Mouse (Mus musculus) liver, embryonic 14.5 days (tissue): ENCODE data around the gene Gga1. TPM values are rescaled to one million over a fixed set of nuclear protein-coding genes. Genes with fewer than 3 reads are reported as not detected.

Source experiments
- ATAC-seq: fragments of 200-750 bp; cut with Nextera tagmentation; 2 replicates; pipeline ENCODE4 v1.8.0; 2017; ENCODE audit warnings: moderate number of reproducible peaks, mild to moderate bottlenecking, moderate library complexity; ENCODE audit not compliant: insufficient read depth
- DNase-seq, 3 experiments: peaks; one replicate each; pipeline ENCODE4 v3.0.0-alpha.2; 2012 to 2013; ENCODE audit warnings: low read depth in 3 of 3, low spot score in 3 of 3
- H3K27ac ChIP-seq: fragments of 300-500 bp; sonication (generic); 2 replicates; pipeline ENCODE4 v1.5.1; 2014; ENCODE audit warnings: moderate library complexity, mild to moderate bottlenecking, control low read depth, inconsistent platforms
- H3K27me3 ChIP-seq: fragments of 300-500 bp; sonication (generic); 2 replicates; pipeline ENCODE4 v1.6.1; 2014; ENCODE audit warnings: mild to moderate bottlenecking, low read length, moderate library complexity; ENCODE audit not compliant: control insufficient read depth, insufficient read depth
- H3K36me3 ChIP-seq: fragments of 300-500 bp; sonication (generic); replicated peaks from 2 replicates; pipeline ENCODE4 v1.6.1; 2014; ENCODE audit warnings: low read depth; ENCODE audit not compliant: control insufficient read depth, insufficient read depth
- H3K4me1 ChIP-seq, 2 experiments: fragments of 200-500 bp in 1 of 2; fragments of 300-500 bp in 1 of 2; sonication (generic) in 1 of 2; replicated peaks; 2 replicates each; pipeline ENCODE4 v1.6.1; 2012 to 2014; ENCODE audit warnings: antibody characterized with exemption in 1 of 2, inconsistent platforms in 1 of 2, low read length in 1 of 2; ENCODE audit not compliant: control insufficient read depth in 2 of 2, insufficient read depth in 2 of 2
- H3K4me2 ChIP-seq: fragments of 300-500 bp; sonication (generic); 2 replicates; pipeline ENCODE4 v1.6.1; 2014; ENCODE audit warnings: low read depth, mild to moderate bottlenecking, control low read depth, moderate library complexity
- H3K4me3 ChIP-seq, 2 experiments: fragments of 200-500 bp in 1 of 2; fragments of 300-500 bp in 1 of 2; sonication (generic) in 1 of 2; 2 replicates each; pipeline ENCODE4 v1.5.1; 2012 to 2014; ENCODE audit warnings: low read depth in 2 of 2, low read length in 2 of 2, mild to moderate bottlenecking in 2 of 2, control low read depth in 1 of 2, inconsistent platforms in 1 of 2, moderate library complexity in 1 of 2; ENCODE audit not compliant: insufficient read depth in 1 of 2
- H3K9ac ChIP-seq: fragments of 300-500 bp; sonication (generic); replicated peaks from 2 replicates; pipeline ENCODE4 v1.6.1; 2014; ENCODE audit warnings: mild to moderate bottlenecking, control low read depth, moderate library complexity
- H3K9me3 ChIP-seq: fragments of 300-500 bp; sonication (generic); 2 replicates; pipeline ENCODE4 v1.6.1; 2016; ENCODE audit warnings: low read length, mixed read lengths; ENCODE audit not compliant: control insufficient read depth
- CTCF ChIP-seq: IDR thresholded peaks from 2 replicates; pipeline ENCODE4 v1.5.1; 2016; ENCODE audit warnings: antibody characterized with exemption, low read depth, control low read depth
- EP300 ChIP-seq: IDR thresholded peaks from 2 replicates; pipeline ENCODE4 v1.6.1; 2016; ENCODE audit warnings: antibody characterized with exemption, low read depth
- WGBS: fragments of 180-500 bp; shearing (Covaris S2); extraction: QIAGEN DNeasy Blood & Tissue Kit; methylation state at CpG from one replicate; pipeline ENCODE4 v1.1.7; 2014; ENCODE audit not compliant: insufficient replicate concordance; 5-methylcytosine and 5-hydroxymethylcytosine counted together
- polyA plus RNA-seq, 2 experiments: library from polyadenylated mRNA; depleted of rRNA in 1 of 2; stranded (reverse) in 1 of 2; unstranded in 1 of 2; fragments of >200 nt; fragmentation: Nextera tagmentation in 1 of 2; extraction: Ambion mirVana in 1 of 2; gene quantifications; 2 replicates each; pipeline versions ENCODE4 v1.2.1 to v1.2.3; 2012 to 2014

The Gga1 gene
- polyA plus RNA-seq, 2 experiments, result 13.6 to 16.6 TPM

GRCm38 (mm10) chr15:78899740-78900584 is 23.0 kb downstream of the Gga1 start, which contains the start of gene Sh3bp1:
TSS of gene Sh3bp1 (plus strand) at chr15:78899768.
- Histone ChIP-seq H3K36me3 (peaks cover 6% of the 10 kb centered on the region), H3K4me3 (peak within 1 kb of the TSS; percentile 80 to 81), H3K27me3 (no peaks in the 10 kb centered on the region), H3K4me1 (peaks cover 42 to 54% of the 10 kb centered on the region in 2 experiments), H3K4me2 (peak within 1 kb of the TSS; percentile 94), H3K9ac (peak within 1 kb of the TSS; percentile 77), H3K27ac (peak within 1 kb of the TSS; percentile 73), H3K9me3 (no peaks in the 10 kb centered on the region)
- ATAC-seq, result peak; percentile 62
- WGBS, result under 1% methylated on average over 47 of the region's 47 CpGs
- no peak for TF ChIP-seq CTCF
- TF ChIP-seq EP300, result no peak
- no peak for DNase-seq

DNA sequence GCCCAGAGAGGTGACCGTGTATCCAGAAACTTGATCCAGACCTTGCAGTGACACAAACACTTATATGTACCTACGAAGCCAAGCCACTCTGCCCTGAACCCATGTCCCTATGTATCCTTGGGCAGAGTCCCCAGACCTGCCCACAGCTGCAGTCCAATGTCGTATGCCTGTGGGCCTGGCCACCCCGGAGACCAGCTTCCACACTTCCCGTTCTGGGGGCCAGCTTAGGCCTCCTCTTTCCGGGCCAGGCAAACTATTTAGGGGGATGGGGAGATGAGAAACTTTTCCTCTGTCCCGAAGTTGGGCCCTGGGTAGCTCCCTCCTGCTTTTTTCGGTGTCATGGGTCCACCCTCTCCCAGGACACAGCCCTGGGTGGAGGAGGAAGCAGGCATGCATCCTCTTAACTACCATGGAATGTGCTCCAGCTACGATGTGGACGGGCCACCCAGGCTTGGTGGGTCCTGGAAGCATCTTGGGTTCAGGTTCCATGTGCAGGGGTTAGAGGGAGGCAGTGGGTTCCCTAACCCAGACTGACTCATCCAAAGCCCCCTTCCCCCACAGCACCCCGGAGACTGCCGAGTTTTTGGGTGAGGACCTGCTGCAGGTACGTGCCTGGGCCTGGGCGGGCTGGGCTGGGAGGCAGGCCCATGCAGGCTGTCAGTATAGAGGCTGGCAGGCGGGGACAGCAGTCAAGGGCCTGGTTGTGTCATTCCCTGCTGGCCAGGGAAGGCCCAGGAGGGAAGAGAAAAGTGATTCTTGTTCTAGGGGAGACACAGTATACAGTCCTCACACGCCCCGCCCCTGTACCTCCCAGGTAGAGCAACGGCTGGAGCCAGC is 23.8 kb downstream of the Gga1 start:
- TF ChIP-seq CTCF, result no peak
- no peak for TF ChIP-seq EP300
- 18% methylated on average over 18 of the region's 18 CpGs for WGBS
- ATAC-seq (no peak), DNase-seq (no peak)
- Histone ChIP-seq H3K27ac (no peak overlapping the region), H3K9ac (peak overlapping the region; percentile 77), H3K36me3 (peaks cover 6% of the 10 kb centered on the region), H3K4me1 (peaks cover 33 to 45% of the 10 kb centered on the region in 2 experiments), H3K9me3 (no peaks in the 10 kb centered on the region), H3K4me2 (peak overlapping the region; percentile 94), H3K4me3 (peak overlapping the region; percentile 80 to 81), H3K27me3 (no peaks in the 10 kb centered on the region)

- Histone ChIP-seq H3K27ac (no peak overlapping the region), H3K9ac (no peak overlapping the region), H3K4me2 (peak overlapping the region; percentile 94), H3K4me3 (peak overlapping the region in 1 of 2 experiments; percentile 80; a peak in 1 of 4 replicates), H3K27me3 (no peaks in the 10 kb centered on the region), H3K36me3 (peaks cover 10% of the 10 kb centered on the region), H3K9me3 (no peaks in the 10 kb centered on the region), H3K4me1 (peaks cover 27 to 39% of the 10 kb centered on the region in 2 experiments)
- 69% methylated on average over 8 of the region's 8 CpGs for WGBS
- no peak for DNase-seq
- no peak for ATAC-seq
- TF ChIP-seq EP300, result no peak
- no peak for TF ChIP-seq CTCF
Observed at GRCm38 (mm10) chr15:78901422-78901789, 24.4 kb downstream of the Gga1 start.

DNA sequence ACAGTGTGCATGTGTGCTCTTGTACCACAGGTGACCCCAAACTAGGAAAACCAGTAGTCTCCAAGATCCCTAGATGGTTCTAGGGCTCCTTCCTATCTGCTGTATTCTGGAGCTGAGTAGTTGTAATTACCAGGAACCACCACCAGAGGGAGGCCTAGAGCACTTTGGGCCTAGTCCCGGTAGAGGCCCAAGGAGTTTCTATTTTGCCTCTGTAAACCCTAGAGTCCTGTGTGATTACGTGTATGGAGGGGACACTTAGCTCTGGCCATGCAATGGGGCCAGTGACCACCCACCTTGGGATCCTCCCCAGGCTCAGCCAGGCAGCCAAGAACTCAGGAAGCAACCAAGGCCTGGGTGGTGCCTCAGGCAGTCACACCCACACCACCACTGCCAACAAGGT is 26.3 kb downstream of the Gga1 start:
- Histone ChIP-seq H3K4me2 (no peak overlapping the region), H3K27me3 (no peaks in the 10 kb centered on the region), H3K27ac (no peak overlapping the region), H3K36me3 (peaks cover 26% of the 10 kb centered on the region), H3K9me3 (no peaks in the 10 kb centered on the region), H3K4me3 (no peak overlapping the region), H3K9ac (no peak overlapping the region), H3K4me1 (peaks cover 9 to 22% of the 10 kb centered on the region in 2 experiments)
- peak; percentile 96 for TF ChIP-seq CTCF
- TF ChIP-seq EP300, result no peak
- DNase-seq (peak in 2 of 3 experiments; percentile 67 to 68), ATAC-seq (no peak)
- WGBS, result 15% methylated on average over 2 of the region's 2 CpGs

DNA sequence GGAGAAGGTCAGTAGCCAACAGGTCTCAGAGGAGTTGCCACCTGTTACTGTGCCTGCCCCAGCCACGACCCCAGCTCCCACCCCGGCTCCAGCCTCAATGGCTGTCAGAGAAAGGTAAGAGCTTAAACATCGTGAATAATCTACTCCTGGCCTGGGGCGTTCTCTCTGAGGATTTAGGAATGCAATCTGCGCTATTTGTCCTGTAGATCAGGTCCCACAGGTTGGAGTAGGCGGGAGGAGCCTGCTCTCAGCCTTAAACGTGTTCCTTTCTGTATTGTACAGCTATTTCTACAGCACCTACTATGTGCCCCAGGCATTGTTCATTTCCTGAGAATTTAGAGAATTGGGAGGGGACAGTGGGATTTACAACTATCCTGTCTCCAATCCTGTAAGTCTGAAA is 31.4 kb downstream of the Gga1 start:
- peaks cover 2 to 3% of the 10 kb centered on the region in 2 experiments; a peak in 3 of 4 replicates for H3K4me1 ChIP-seq
- H3K9ac ChIP-seq, result no peak overlapping the region
- H3K4me2 ChIP-seq, result no peak overlapping the region
- H3K27ac ChIP-seq, result no peak overlapping the region
- TF ChIP-seq EP300 (no peak), CTCF (no peak)
- 78% methylated on average over 7 of the region's 7 CpGs for WGBS
- DNase-seq (no peak), ATAC-seq (no peak)
- no peak overlapping the region for H3K4me3 ChIP-seq
- peaks cover 32% of the 10 kb centered on the region for H3K36me3 ChIP-seq
- H3K9me3 ChIP-seq, result no peaks in the 10 kb centered on the region
- no peaks in the 10 kb centered on the region for H3K27me3 ChIP-seq
